Mouse (Mus musculus) heart, embryonic 11.5 days (tissue): ENCODE results near the gene Agbl4. TPM values are rescaled to one million over a fixed set of nuclear protein-coding genes. Genes with fewer than 3 reads are reported as not detected.

Experiments
- ATAC-seq: fragments of 200-750 bp; cut with Nextera tagmentation; replicated peaks from 2 replicates; pipeline ENCODE4 v1.8.0; 2017; ENCODE audit warnings: moderate library complexity; ENCODE audit not compliant: insufficient number of reproducible peaks, low FRiP score, low TSS enrichment
- H3K27ac ChIP-seq: fragments of 300-500 bp; sonication (generic); 2 replicates; pipeline ENCODE4 v1.5.1; 2014; ENCODE audit warnings: mild to moderate bottlenecking, low read depth, low read length
- H3K27me3 ChIP-seq: fragments of 300-500 bp; sonication (generic); 2 replicates; pipeline ENCODE4 v1.6.1; 2014; ENCODE audit warnings: mild to moderate bottlenecking, low read length, mixed read lengths; ENCODE audit not compliant: control insufficient read depth, insufficient read depth
- H3K36me3 ChIP-seq: fragments of 300-500 bp; sonication (generic); 2 replicates; pipeline ENCODE4 v1.6.1; 2014; ENCODE audit warnings: mild to moderate bottlenecking, low read length, moderate library complexity, mixed read lengths; ENCODE audit not compliant: control insufficient read depth, insufficient read depth
- H3K4me1 ChIP-seq: fragments of 300-500 bp; sonication (generic); 2 replicates; pipeline ENCODE4 v1.6.1; 2014; ENCODE audit warnings: low read length; ENCODE audit not compliant: control insufficient read depth, insufficient read depth
- H3K4me2 ChIP-seq: fragments of 300-500 bp; sonication (generic); 2 replicates; pipeline ENCODE4 v1.6.1; 2014; ENCODE audit warnings: mild to moderate bottlenecking, moderate library complexity
- H3K4me3 ChIP-seq: fragments of 300-500 bp; sonication (generic); 2 replicates; pipeline ENCODE4 v1.5.1; 2014; ENCODE audit warnings: low read depth, low read length
- H3K9ac ChIP-seq: fragments of 300-500 bp; sonication (generic); 2 replicates; pipeline ENCODE4 v1.6.1; 2014; ENCODE audit warnings: mild to moderate bottlenecking, low read depth, low read length, moderate library complexity
- H3K9me3 ChIP-seq: fragments of 300-500 bp; sonication (generic); replicated peaks from 2 replicates; pipeline ENCODE4 v1.6.1; 2016; ENCODE audit warnings: low read length; ENCODE audit not compliant: control insufficient read depth
- WGBS: fragments of 180-500 bp; shearing (Covaris S2); extraction: QIAGEN DNeasy Blood & Tissue Kit; methylation state at CpG from one replicate; pipeline ENCODE4 v1.1.7; 2014; ENCODE audit not compliant: insufficient replicate concordance; 5-methylcytosine and 5-hydroxymethylcytosine counted together
- polyA plus RNA-seq: library from polyadenylated mRNA; unstranded; fragments of >200 nt; fragmentation: Nextera tagmentation; extraction: Ambion mirVana; gene quantifications from 2 replicates; pipeline ENCODE4 v1.2.1, GENCODE M21; 2014

Gene Agbl4
- polyA plus RNA-seq, 1 experiment from 2014 or later: 0.90 TPM

DNA sequence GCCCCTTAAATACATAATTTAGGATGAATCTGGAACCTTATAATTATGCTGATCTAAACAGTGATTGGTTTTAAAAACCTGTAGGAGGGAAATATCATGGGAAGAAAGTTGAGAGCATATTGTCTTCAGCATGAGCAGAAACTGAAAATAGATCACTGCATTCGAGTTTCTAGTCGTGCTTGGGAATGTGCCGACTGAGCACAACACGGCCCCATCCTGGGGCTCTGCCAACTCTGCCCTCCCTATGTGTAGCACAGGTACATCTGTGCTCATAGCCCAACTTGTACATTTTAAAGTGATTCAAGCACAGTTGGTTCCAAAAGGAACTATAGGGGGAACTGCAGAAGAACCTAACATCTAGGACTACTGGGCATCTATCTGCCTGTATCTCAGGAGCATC lies 402.4 kb downstream of the Agbl4 start:
- Histone ChIP-seq H3K4me1 (no peaks in the 10 kb centered on the region), H3K27me3 (no peaks in the 10 kb centered on the region), H3K4me2 (no peak overlapping the region), H3K9ac (no peak overlapping the region), H3K36me3 (no peaks in the 10 kb centered on the region), H3K27ac (no peak overlapping the region), H3K9me3 (no peaks in the 10 kb centered on the region), H3K4me3 (no peak overlapping the region)
- 81% methylated on average over 4 of the region's 4 CpGs for WGBS
- ATAC-seq: no peak

DNA sequence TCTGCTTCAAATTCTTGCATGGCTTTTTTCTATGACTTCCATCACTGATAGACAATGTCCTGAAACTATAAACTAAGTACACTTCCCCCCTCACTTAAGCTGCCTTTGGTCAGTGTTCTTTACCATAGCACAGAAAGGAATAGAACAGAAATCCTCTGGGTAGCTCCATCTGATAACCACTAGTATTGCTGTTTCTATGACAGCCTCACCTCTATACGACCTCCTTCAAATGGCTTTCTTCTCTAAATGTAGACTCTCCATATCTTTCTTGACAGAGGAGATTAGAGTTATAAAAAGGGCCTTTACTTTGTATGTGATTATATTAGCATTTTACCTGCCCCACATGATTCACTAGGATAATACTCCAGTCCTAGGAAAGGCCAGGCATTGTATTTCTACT lies 413.5 kb downstream of the Agbl4 start:
- Histone ChIP-seq H3K4me3 (no peak overlapping the region), H3K9ac (no peak overlapping the region), H3K27ac (no peak overlapping the region), H3K27me3 (no peaks in the 10 kb centered on the region), H3K9me3 (no peaks in the 10 kb centered on the region), H3K4me1 (no peaks in the 10 kb centered on the region), H3K4me2 (no peak overlapping the region), H3K36me3 (no peaks in the 10 kb centered on the region)
- ATAC-seq: no peak
- whole genome bisulfite sequencing: 53% methylated on average over 1 of the region's 1 CpGs

DNA sequence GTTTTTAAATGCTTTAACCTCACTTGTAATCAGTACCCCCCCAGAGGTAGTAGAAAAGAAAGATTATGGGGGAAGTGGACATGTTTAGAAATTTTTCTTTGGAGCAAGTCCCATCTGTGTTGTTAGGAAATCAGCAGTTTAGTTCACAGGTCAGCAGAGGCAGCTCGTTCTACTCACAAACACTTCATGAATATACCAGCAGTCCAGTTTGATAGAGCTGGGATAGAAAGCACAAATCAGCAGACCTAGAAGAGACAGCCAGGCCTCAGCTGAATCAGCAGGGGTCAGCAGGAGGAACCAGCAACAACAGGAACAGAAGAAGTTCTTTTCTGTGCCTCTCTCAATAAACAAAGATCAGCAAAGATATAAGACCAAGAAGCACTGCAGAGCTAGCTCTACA lies 435.3 kb downstream of the Agbl4 start:
- H3K27ac ChIP-seq: no peak overlapping the region
- no peak overlapping the region for H3K4me3 ChIP-seq
- no peaks in the 10 kb centered on the region for H3K27me3 ChIP-seq
- WGBS: 79% methylated on average over 1 of the region's 1 CpGs
- no peaks in the 10 kb centered on the region for H3K4me1 ChIP-seq
- H3K36me3 ChIP-seq: no peaks in the 10 kb centered on the region
- ATAC-seq: no peak
- H3K9me3 ChIP-seq: no peaks in the 10 kb centered on the region
- H3K4me2 ChIP-seq: no peak overlapping the region
- H3K9ac ChIP-seq: no peak overlapping the region

DNA sequence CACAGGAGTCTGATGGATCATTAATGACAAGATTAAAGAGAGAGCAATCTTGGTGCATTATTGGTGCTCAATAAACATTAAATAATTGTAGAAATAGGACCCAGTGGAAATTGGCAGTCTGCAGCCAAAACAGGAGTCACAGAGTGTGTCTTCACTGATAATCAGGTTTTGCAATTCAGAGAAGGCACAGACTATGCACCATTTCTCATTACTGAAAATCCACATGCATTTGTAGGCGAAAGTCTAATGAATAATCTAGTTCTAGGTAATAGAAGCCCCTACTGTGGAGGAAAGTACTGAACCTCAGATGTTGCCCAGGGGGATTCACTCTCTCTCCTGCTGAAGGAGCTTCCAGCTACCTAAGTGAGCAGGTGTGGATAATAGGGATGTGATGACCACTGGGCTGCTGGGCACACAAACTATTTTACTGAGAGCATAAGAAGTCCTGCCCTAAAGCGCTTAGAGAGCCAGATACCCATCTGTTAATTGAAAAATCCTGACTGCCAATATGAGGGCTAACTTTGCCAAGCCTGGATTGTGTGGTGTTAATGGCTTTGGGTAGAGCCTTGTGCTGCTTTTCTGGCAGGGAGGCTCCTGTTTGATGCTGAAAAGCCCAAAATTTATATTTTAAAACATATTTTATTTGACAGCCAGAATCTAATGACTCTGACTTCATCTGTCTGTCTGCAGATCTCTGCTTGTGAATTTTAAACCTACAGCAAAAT lies 482.4 kb downstream of the Agbl4 start:
- no peak overlapping the region for H3K4me3 ChIP-seq
- WGBS: 73% methylated on average over 2 of the region's 2 CpGs
- no peak for ATAC-seq
- no peak overlapping the region for H3K27ac ChIP-seq
- H3K9ac ChIP-seq: no peak overlapping the region
- H3K4me1 ChIP-seq: no peaks in the 10 kb centered on the region
- no peaks in the 10 kb centered on the region for H3K27me3 ChIP-seq
- H3K4me2 ChIP-seq: no peak overlapping the region
- H3K36me3 ChIP-seq: no peaks in the 10 kb centered on the region
- H3K9me3 ChIP-seq: no peaks in the 10 kb centered on the region

DNA sequence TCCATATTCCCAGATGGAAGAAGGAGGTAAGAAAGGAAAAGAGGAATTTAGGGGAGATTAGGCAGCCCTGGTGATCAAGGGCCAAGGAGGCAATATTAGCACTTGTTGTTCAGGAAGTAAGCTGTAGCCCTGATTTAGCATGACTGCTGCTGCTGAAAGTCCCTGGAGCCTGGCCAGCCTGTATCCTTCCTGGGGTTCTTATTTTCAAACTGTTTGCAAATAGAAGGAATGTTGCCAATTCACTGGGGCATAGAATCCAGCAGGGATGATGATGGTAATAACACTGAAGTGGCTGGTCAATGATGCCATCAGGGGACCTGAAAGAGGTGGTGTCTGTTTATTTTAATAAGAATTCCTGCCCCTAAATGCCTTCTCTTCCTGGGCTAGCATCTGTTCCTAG lies 518.6 kb downstream of the Agbl4 start:
- Histone ChIP-seq H3K27ac (no peak overlapping the region), H3K27me3 (no peaks in the 10 kb centered on the region), H3K4me3 (no peak overlapping the region), H3K36me3 (no peaks in the 10 kb centered on the region), H3K9me3 (no peaks in the 10 kb centered on the region), H3K9ac (no peak overlapping the region), H3K4me1 (no peaks in the 10 kb centered on the region), H3K4me2 (no peak overlapping the region)
- no peak for ATAC-seq

DNA sequence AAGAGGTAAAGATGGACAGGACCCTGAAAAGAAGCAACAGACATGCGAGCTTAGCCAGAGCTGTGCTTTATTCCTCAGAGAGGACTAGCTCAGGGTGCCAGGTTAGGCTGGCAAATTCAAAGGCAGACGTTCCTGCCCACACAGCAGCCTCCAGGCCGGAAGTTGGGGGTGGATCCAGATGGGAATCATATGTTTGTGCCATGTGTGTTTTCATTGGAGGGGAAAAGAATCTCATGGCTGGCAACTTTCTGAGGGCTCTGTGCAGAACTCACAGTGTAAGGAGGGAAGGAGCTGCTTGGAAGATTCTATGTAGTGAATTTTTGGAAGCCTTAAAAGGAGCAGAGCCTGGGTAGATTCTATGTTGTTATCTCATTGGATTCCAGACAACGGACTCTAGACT lies 519.1 kb downstream of the Agbl4 start:
- Histone ChIP-seq H3K4me2 (no peak overlapping the region), H3K36me3 (no peaks in the 10 kb centered on the region), H3K9ac (no peak overlapping the region), H3K4me1 (no peaks in the 10 kb centered on the region), H3K4me3 (no peak overlapping the region), H3K27me3 (no peaks in the 10 kb centered on the region), H3K9me3 (no peaks in the 10 kb centered on the region), H3K27ac (no peak overlapping the region)
- ATAC-seq: no peak
- 54% methylated on average over 4 of the region's 4 CpGs for WGBS

DNA sequence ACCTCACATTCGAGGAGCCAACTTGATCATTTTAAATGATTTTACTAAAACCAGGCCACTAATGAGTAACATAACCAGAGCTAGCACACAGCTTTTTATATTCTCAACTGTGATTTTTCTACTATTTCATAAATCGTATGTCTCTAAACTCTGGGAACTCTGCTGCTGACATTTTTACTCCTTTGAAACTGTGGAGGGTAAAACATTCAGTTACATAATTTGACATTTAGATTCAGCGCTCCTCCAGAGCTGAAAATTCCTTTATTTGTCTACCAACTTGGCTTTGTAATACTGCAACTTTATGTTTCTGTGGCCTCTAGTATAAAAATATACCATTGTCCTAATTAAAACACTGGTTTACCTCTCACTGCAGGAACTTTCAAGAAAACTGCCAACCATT lies 523.6 kb downstream of the Agbl4 start:
- Histone ChIP-seq H3K36me3 (no peaks in the 10 kb centered on the region), H3K4me3 (no peak overlapping the region), H3K9me3 (no peaks in the 10 kb centered on the region), H3K4me2 (no peak overlapping the region), H3K4me1 (no peaks in the 10 kb centered on the region), H3K27me3 (no peaks in the 10 kb centered on the region), H3K9ac (no peak overlapping the region), H3K27ac (no peak overlapping the region)
- 82% methylated on average over 3 of the region's 3 CpGs for WGBS
- no peak for ATAC-seq

DNA sequence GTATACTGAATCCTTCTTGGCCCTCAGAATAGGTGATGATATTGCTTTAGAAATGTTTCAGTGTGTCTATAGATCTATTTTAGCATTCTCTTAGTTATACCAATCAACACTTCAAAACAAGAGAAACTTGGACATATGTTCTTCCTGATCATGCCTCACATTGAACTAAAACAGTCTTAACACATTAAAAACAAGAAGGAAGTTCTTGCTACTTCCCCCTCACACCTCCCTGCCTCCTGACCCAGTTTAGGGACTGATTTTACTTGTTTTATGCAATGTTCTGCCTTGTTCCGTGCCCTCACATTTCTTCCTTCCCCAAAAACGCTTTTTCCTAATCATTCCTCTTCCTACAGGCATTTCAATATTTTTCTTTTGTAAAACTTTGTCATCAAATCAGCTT lies 604.2 kb downstream of the Agbl4 start:
- Histone ChIP-seq H3K36me3 (no peaks in the 10 kb centered on the region), H3K27ac (no peak overlapping the region), H3K27me3 (no peaks in the 10 kb centered on the region), H3K4me3 (no peak overlapping the region), H3K4me2 (no peak overlapping the region), H3K9me3 (no peaks in the 10 kb centered on the region), H3K4me1 (no peaks in the 10 kb centered on the region), H3K9ac (no peak overlapping the region)
- WGBS: 80% methylated on average over 2 of the region's 2 CpGs
- ATAC-seq: no peak

DNA sequence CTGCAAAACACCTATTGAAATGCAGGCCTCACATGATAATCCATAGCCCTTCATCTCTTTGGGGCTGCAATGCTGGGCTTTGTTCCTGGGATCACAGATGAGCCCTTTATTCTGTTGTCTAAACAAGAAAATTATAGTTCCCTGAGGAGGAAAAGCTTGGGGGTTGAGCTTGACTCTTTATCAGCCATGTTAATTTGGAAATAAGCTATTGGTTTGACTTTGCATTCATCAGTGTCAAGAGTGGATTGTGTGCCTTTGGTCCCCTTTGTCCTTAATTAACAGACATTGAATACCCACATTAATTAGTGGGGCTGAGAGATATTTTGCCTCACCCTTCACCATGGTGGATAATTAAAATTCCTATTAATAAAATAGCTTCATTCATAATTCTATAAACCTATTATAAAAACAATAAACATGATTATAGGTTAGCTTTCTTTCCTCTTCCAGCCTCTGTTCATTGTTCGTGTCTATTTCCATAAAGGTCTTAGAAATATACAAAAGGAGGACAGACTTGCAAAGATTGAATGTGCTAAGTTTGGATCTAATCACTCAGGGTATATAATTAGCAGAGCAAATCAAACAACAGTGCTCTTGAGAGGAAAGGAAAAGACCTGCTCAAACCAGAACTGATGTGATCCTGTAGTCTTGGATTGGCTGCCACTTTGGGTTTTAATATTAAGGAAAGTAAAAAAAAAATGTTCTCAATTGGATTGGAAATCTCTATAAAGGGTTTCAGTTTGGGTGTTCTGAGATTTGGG lies 607.4 kb downstream of the Agbl4 start:
- Histone ChIP-seq H3K4me1 (no peaks in the 10 kb centered on the region), H3K9ac (no peak overlapping the region)
- WGBS: 68% methylated on average over 1 of the region's 1 CpGs

More for the DNA sequence above, 607.4 kb downstream of the Agbl4 start:
- no peak for ATAC-seq
- Histone ChIP-seq H3K27me3 (no peaks in the 10 kb centered on the region), H3K27ac (no peak overlapping the region), H3K4me2 (no peak overlapping the region), H3K36me3 (no peaks in the 10 kb centered on the region), H3K9me3 (no peaks in the 10 kb centered on the region), H3K4me3 (no peak overlapping the region)
